Mouse (Mus musculus) stomach, postnatal 0 days (tissue): ENCODE measurements around the gene Gm49721. TPM values are rescaled to one million over a fixed set of nuclear protein-coding genes. Genes with fewer than 3 reads are reported as not detected.
"Not testable (repeated sequence)": the region's sequence is repeated elsewhere in the genome, so short reads cannot be mapped to it uniquely, and the experiment has no call there.

Experiments
- ATAC-seq: fragments of 200-750 bp; cut with Nextera tagmentation; 2 replicates; pipeline ENCODE4 v1.8.0; 2017; ENCODE audit not compliant: low FRiP score, low TSS enrichment
- DNase-seq: peaks from one replicate; pipeline ENCODE4 v3.0.0-alpha.2; 2016; ENCODE audit warnings: low spot score
- H3K27ac ChIP-seq: fragments of 300-500 bp; sonication (generic); replicated peaks from 2 replicates; pipeline ENCODE4 v1.5.1; 2014; ENCODE audit warnings: mild to moderate bottlenecking, control low read depth
- H3K27me3 ChIP-seq: fragments of 300-500 bp; sonication (generic); 2 replicates; pipeline ENCODE4 v1.6.1; 2014; ENCODE audit warnings: low read length; ENCODE audit not compliant: control insufficient read depth, insufficient read depth
- H3K36me3 ChIP-seq: fragments of 300-500 bp; sonication (generic); 2 replicates; pipeline ENCODE4 v1.6.1; 2014; ENCODE audit warnings: low read length, mixed read lengths; ENCODE audit not compliant: control insufficient read depth, insufficient read depth
- H3K4me1 ChIP-seq: fragments of 300-500 bp; sonication (generic); replicated peaks from 2 replicates; pipeline ENCODE4 v1.6.1; 2014; ENCODE audit warnings: antibody characterized with exemption; ENCODE audit not compliant: control insufficient read depth, insufficient read depth
- H3K4me2 ChIP-seq: fragments of 300-500 bp; sonication (generic); replicated peaks from 2 replicates; pipeline ENCODE4 v1.6.1; 2014; ENCODE audit warnings: low read depth, mild to moderate bottlenecking, control low read depth, moderate library complexity
- H3K4me3 ChIP-seq: fragments of 300-500 bp; sonication (generic); 2 replicates; pipeline ENCODE4 v1.5.1; 2014; ENCODE audit warnings: low read depth, low read length, control low read depth
- H3K9ac ChIP-seq: fragments of 300-500 bp; sonication (generic); 2 replicates; pipeline ENCODE4 v1.6.1; 2014; ENCODE audit warnings: mild to moderate bottlenecking, low read length, control low read depth, mixed read lengths
- H3K9me3 ChIP-seq: fragments of 300-500 bp; sonication (generic); 2 replicates; pipeline ENCODE4 v1.6.1; 2016; ENCODE audit warnings: low read length; ENCODE audit not compliant: control insufficient read depth
- CTCF ChIP-seq: IDR thresholded peaks from 2 replicates; pipeline ENCODE4 v1.5.1; 2016; ENCODE audit warnings: antibody characterized with exemption, low read depth, mild to moderate bottlenecking, moderate library complexity
- WGBS: fragments of 180-500 bp; shearing (Covaris S2); extraction: QIAGEN DNeasy Blood & Tissue Kit; methylation state at CpG from one replicate; pipeline ENCODE4 v1.1.7; 2014; 5-methylcytosine and 5-hydroxymethylcytosine counted together
- polyA plus RNA-seq: library from polyadenylated mRNA; unstranded; fragments of >200 nt; fragmentation: Nextera tagmentation; extraction: Ambion mirVana; gene quantifications from 2 replicates; pipeline ENCODE4 v1.2.1, GENCODE M21; 2015

Gene Gm49721
- 0.17 TPM in 1 of 2 replicates, not detected in the other for polyA plus RNA-seq

DNA sequence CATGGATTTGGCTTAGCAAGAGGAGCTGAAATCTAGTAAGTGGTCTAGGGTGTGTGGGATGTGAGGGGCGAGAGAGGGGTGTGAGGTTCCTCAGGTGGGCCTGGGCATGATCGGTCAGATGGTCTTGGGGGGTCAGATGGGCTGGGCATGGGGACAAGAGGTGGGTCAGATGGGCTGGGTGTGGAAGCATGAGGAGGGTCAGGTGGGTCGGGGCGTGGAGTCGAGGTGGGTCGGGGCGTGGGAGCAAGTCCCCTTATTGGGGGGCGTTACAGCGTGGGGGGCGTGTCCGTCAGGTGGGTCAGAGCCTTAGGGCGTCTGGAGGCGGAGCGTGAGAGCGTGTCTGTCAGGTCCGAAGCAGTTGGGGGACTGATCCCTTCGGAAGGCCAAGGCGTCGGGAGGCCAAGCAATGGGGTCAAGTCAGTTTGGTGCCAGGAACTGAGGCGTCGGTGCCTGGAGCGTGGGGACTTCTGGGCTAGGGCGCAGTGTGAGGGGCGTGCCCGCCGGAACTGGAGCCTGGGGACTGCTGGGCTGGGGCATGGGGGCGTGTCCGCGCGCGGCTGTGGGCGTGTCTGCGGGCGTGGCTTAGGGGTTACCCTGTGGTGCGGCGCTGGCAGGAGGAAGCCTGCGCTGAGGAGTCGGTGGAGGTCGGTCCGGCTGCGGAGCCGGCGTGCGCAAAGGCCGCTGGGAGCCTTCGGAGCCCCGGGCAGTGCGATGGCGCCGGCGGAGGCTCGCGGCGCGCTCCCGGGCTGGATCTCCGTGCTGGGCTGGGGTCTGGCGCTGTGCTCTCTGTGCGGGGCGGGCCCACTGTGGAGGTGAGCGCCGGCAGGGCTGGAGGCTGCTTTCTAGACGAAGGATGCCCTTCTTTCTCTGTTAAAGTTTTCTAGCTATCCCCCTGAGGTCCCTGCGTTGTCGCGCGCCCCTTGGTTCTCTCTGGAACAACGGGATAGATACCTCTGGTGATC is at the start of gene Gm49721:
Gm49721 (plus strand) TSS at position 618 of the 962 bp plus-strand sequence.
- WGBS, result under 1% methylated on average over 33 of the region's 68 CpGs
- ATAC-seq (peak; percentile 99), DNase-seq (peak; percentile 40)
- not testable (repeated sequence) for H3K36me3 ChIP-seq, H3K27ac ChIP-seq, H3K27me3 ChIP-seq, H3K4me1 ChIP-seq, H3K9me3 ChIP-seq
- Histone ChIP-seq H3K4me2 (peak within 1 kb of the TSS; percentile 58), H3K4me3 (peak within 1 kb of the TSS; percentile 47), H3K9ac (peak within 1 kb of the TSS; percentile 63)

DNA sequence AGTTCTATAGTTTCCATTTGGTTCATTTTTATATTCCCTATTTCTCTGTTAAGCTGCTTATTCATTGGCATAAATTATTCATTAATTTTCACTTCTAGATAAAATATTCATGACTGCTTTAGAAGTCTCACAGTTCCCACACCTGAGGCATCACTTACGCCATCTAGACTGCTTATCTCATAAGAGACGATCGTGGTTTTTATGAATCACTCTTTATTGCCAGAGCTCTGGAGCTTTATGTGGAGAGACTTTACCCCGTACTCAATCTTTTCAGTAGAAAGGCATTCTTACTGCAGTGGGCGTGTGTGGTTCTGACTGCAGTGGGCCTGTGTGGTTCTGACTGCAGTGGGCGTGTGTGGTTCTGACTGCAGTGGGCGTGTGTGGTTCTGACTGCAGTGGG is 47.1 kb upstream of the Gm49721 start:
- WGBS, result 82% methylated on average over 6 of the region's 7 CpGs
- H3K4me2 ChIP-seq, H3K4me3 ChIP-seq, DNase-seq, H3K27me3 ChIP-seq, ATAC-seq, H3K36me3 ChIP-seq, H3K9me3 ChIP-seq, H3K27ac ChIP-seq, H3K4me1 ChIP-seq, H3K9ac ChIP-seq: not testable (repeated sequence)

DNA sequence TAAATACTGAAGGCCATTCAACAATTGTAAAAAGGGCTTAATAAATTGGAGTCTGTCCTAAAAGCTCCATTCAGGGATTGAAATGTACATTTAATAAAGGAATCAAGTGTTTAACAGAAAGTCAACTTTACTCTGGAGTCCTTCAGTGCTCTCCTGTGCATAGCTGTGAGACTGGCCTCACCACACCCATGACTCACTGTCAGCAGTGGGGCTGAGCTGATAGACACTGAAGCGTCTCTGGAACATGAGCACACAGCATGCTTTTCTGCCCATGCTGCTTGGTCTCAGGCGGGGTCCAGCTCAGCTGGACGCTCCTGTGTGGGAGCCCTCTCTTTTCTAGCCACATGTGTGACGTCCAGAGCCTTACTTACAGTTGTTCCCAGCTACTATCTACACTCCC is 36.1 kb upstream of the Gm49721 start:
- H3K9me3 ChIP-seq, H3K9ac ChIP-seq, H3K36me3 ChIP-seq, H3K4me2 ChIP-seq, H3K4me3 ChIP-seq, H3K27ac ChIP-seq, DNase-seq, H3K27me3 ChIP-seq, H3K4me1 ChIP-seq: not testable (repeated sequence)
- WGBS, result no CpG with 5 or more reads among the region's 4 CpGs
- peak; percentile 83 for ATAC-seq

DNA sequence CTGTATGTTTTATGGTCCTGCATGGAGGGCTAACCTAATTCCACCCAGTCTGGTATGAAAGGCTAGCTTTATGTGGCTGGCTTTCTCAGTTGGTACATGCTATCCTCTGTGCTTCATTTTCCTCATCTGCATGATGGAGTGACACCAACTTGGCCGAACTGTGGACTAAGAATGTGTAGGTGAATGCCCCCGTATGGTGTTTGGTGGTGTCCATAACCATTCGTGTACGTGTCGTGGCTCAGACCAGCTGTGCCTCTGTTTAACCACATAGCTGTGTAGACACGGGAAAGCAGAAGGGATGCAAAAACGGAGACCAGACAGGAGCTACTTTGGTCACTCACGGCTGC is 31.1 kb upstream of the Gm49721 start:
- H3K4me1 ChIP-seq, H3K36me3 ChIP-seq, H3K4me3 ChIP-seq, H3K9me3 ChIP-seq, H3K27me3 ChIP-seq, H3K27ac ChIP-seq, DNase-seq, H3K9ac ChIP-seq: not testable (repeated sequence)
- WGBS, result no CpG with 5 or more reads among the region's 8 CpGs
- H3K4me2 ChIP-seq, result peak overlapping the region; percentile 64
- 0 out of 2 replicates have a peak, but pooled peaks have one; percentile 1 for ATAC-seq

DNA sequence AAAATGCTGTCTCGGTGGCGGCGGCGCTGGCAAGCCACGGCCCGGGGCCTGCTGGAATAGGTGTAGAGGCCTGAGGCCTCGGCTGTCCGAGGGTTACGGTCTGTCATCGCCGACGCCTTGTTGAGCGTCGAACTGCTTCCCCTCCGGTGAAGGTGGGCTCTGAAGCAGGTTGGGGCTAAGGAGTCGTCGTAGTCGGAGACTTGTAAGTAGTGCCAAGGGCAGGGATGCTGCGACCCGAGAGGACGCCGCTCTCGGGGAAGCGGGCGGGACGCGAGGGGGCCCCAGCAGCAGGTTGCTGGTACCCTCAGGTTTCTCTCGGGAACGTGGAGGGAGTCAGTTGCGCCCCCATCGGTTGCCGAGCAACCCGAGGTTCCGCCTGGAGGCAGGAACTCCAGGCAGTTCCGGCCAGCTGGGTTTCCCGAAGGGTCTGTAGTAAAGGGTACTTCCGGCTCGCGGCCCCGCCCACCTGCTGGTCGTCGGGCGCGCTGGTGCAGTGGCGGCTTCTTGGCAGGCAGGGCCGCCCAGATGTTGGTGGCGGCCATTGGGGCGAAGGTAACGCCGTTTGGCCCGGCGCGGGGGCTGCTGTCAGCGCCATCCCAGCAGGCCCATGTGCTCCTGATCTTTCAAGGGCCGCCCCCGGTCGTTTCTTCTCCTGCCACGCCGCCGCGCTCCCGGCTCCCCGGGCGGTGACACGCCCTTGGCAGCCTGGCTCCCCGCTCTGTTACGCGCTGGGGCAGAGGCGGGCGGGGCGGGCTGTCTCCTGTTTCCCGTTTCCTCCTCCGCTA is 30.5 kb upstream of the Gm49721 start, which contains the start of gene Rsph3b:
Rsph3b (minus strand) TSS at position 699 of the 785 bp plus-strand sequence.
- peak within 1 kb of the TSS; percentile 82 for H3K27ac ChIP-seq
- not testable (repeated sequence) for H3K9me3 ChIP-seq, H3K36me3 ChIP-seq, H3K4me1 ChIP-seq, H3K27me3 ChIP-seq
- under 1% methylated on average over 54 of the region's 73 CpGs for WGBS
- H3K4me3 ChIP-seq, result peak within 1 kb of the TSS; percentile 49
- ATAC-seq (peak; percentile 95), DNase-seq (peak; percentile 93)
- TF ChIP-seq CTCF, result peak; percentile 37; the same call in 1 of the 2 replicates
- H3K9ac ChIP-seq, result peak within 1 kb of the TSS; percentile 54
- H3K4me2 ChIP-seq, result peak within 1 kb of the TSS; percentile 64

DNA sequence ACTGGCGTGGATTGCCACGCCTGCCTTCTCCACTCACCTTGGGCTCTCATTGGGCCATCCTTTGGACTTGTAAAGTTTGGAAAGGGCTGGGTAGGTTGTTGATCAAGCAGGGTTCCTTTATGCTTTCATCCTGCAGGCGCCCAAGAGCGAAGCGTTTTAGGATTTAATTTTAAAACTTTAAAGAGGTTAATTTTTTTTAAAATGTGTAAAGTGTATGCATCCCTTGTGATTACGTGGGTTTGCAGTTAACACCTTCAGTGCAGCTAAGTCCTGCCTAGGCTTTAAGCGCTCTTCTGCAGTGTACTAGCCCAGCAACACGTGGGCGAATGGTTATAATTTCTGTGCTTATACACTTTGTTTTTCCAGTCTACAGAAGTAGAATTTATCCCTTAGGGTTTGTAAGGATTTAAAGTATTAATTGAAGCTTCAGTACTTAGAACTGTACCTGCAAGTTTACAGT is 29.9 kb upstream of the Gm49721 start:
- not testable (repeated sequence) for H3K27me3 ChIP-seq, H3K27ac ChIP-seq, H3K36me3 ChIP-seq, DNase-seq, H3K4me1 ChIP-seq, H3K9me3 ChIP-seq
- Histone ChIP-seq H3K4me2 (peak overlapping the region; percentile 64), H3K9ac (peak overlapping the region; percentile 54), H3K4me3 (peak overlapping the region; percentile 49)
- ATAC-seq, result peak; percentile 33
- 5% methylated on average over 9 of the region's 9 CpGs for WGBS

DNA sequence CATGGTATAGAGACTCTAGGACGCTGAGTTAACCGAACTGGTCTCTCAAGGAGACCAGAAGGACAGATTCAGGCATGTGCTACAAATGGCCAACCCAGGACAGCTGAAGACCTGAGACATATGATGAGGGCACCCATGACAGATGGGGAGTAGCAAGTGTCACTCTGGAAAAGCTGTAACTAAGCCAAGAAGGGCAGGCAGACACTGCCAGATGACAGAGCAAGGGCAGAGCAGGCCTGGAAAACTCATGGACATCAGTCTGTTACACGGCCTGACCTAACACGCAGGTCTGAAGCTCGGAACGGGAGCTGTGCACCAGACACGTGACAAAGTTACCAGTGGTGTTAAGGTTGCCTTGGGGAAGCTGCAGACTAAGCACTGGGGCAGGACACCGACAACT is 19.8 kb upstream of the Gm49721 start:
- 76% methylated on average over 5 of the region's 8 CpGs for WGBS
- H3K9me3 ChIP-seq, ATAC-seq, H3K4me2 ChIP-seq, H3K36me3 ChIP-seq, H3K4me1 ChIP-seq, H3K4me3 ChIP-seq, H3K27me3 ChIP-seq, H3K9ac ChIP-seq, DNase-seq, H3K27ac ChIP-seq: not testable (repeated sequence)

DNA sequence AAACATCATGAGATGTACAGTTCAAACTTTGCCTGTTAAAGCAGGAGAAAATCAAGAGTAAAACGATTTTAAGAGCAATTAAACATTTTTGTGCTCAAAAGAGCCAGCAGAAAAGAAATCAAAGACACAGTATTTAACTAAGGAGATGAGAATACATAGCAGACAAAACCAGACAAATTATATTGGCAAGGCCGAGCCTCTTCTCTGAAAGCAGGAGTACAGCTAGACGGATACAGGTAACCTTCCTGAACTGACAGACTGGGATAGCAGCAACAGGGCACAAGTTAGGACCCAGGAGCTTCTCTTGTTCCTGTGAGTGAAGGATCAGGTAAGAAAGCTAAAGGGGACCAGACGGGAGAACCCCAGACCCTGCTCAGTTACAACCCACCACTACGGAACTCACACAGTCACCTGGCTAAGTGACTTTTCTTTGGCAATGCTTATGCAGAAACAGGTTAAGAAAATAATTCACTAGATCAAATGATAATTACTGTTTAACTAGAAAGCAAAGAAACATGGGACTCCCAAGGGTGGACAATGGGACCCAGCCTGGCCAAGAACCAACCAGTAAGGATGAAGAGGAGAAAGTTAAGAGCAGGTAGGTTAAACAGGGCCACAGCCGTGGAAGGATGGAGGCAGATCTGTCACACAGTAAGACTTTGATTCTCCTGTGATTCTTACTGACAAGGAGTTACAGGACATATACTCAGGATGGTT is 19.0 kb upstream of the Gm49721 start:
- not testable (repeated sequence) for H3K4me1 ChIP-seq, H3K27me3 ChIP-seq, H3K9me3 ChIP-seq, H3K9ac ChIP-seq, H3K36me3 ChIP-seq, H3K27ac ChIP-seq, DNase-seq, H3K4me3 ChIP-seq, ATAC-seq
- 59% methylated on average over 3 of the region's 6 CpGs for WGBS
- H3K4me2 ChIP-seq, result 0 out of 2 replicates have a peak overlapping the region, but pooled peaks have one; percentile 43
